Mouse (Mus musculus): Measurements from ENCODE around the gene Ube2d2b. TPM values are rescaled to one million over a fixed set of nuclear protein-coding genes. Genes with fewer than 3 reads are reported as not detected.

Ube2d2b gene
- not detected in 2 replicates for polyA plus RNA-seq (2015; fragmentation: Nextera tagmentation; extraction: Ambion mirVana)

DNA sequence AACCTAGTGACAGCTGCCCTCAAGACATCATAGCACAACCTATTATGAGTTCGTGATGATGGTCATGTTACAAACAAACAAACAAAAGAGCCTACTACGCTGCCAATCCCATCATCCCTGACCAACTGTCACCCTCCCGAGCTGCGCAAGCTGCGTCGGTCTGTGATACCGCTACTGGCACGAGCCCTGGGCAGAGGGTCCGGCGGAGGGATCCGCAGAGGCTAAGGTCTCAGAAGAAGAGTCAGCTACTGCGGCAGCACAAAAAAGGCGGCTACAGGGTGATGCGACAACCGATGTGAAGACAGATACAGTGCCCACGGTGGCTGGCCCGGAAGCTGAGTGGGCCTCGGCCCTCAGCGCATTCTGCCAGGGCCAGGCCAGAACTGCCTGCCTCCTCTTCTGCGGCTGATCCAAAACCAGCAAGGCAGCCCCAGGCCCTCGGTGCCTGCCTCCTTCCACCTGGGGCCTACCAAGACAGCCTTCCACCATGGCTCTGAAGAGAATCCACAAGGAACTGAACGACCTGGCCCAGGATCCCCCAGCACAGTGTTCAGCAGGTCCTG, at the start of gene Ube2d2b:
Gene Ube2d2b, plus strand, starts transcription at position 102 of the 563 bp plus-strand sequence.
- WGBS, result 94% methylated on average over 22 of the region's 22 CpGs
- Histone ChIP-seq H3K36me3 (peaks cover 9% of the 10 kb centered on the region), H3K4me3 (no peak within 1 kb of the TSS), H3K9ac (no peak within 1 kb of the TSS), H3K9me3 (peaks cover 13% of the 10 kb centered on the region), H3K4me1 (replicated peaks) (no peaks in the 10 kb centered on the region), H3K27ac (replicated peaks) (no peak within 1 kb of the TSS), H3K27me3 (no peaks in the 10 kb centered on the region), H3K4me2 (no peak within 1 kb of the TSS)
- no peak for ATAC-seq (ENCODE audit: low read depth)

DNA sequence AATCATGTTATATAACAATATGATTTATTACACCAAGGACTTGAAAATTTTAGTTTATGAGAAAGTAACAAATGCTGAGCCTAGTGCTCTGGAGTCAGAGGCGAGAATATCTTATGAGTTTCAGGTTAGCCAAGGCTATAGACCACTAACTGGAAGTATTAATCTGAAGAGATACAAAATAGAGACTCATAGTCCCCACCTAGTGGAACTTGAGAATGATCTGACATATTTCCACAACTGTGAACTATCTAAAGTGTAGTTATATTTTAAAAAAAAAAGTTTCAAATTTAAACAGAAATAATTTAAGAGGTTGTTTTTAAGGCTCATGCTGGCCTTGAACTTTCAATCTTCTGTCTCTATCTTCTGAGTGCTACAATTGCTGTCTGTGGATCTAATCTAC, 47.5 kb upstream of the Ube2d2b start:
- Histone ChIP-seq H3K27me3 (no peaks in the 10 kb centered on the region), H3K4me3 (no peak overlapping the region), H3K36me3 (peaks cover 17% of the 10 kb centered on the region), H3K9me3 (no peaks in the 10 kb centered on the region), H3K27ac (replicated peaks) (no peak overlapping the region), H3K4me1 (replicated peaks) (no peaks in the 10 kb centered on the region), H3K4me2 (no peak overlapping the region), H3K9ac (no peak overlapping the region)
- no peak for ATAC-seq (ENCODE audit: low read depth)
- 98% methylated on average over 1 of the region's 1 CpGs for WGBS

DNA sequence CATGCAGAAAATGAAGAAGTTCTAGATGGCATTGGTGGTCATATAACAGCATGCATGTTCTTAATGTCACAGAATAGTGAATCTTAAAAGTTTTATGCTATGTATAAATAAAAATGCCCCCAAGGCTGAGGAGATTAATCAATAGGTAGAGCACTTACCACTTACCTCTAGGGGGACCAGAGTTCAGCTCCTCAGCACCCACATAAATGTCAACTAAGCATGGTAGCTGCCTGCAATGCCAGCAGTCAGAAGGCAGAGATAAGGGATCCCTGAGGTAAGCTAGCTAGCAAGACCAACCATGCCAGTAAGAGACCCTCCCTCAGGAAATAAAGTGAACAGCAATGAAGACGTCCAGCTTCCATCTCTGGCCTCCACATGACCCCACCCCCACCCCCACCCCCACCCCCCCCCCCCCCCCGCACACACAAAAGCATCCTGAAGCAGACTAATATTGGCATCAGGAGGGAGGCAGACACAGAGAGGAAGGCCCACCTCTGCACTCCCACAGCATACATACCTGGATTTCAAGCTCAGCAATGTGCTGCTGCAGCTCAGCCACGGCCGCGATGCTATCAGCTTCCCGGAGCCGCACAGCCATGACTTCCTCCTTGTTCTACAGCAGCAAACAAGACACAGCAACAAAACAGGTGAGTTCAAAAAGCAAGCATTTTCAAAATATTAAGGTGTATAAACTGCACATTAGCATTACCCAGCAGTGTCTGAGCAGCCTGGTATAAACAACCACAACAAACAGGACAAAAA, 42.0 kb upstream of the Ube2d2b start:
- no peak for ATAC-seq (ENCODE audit: low read depth)
- WGBS, result 89% methylated on average over 6 of the region's 7 CpGs
- Histone ChIP-seq H3K4me3 (no peak overlapping the region), H3K27me3 (no peaks in the 10 kb centered on the region), H3K36me3 (peaks cover 11% of the 10 kb centered on the region), H3K9ac (no peak overlapping the region), H3K9me3 (no peaks in the 10 kb centered on the region), H3K27ac (replicated peaks) (no peak overlapping the region), H3K4me2 (no peak overlapping the region), H3K4me1 (replicated peaks) (no peaks in the 10 kb centered on the region)

DNA sequence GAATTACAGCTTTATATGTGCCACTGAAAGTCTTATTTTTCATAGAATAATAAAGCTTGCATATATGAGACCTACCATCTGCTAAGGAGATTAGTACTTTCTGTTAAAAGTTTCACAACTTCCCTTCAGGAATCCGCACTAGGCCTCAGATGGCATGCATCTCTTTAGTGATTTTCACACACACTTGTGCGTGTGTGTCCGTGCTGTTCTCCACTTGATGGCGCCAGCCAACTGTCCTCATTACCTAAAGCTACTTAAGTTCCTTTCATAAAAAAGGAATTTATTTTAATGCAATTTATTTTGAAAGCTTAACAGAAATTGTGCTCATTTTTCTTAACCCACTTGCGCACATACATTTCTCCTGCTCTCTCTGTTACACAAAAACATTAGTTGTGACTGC, 40.4 kb upstream of the Ube2d2b start:
- WGBS, result 82% methylated on average over 5 of the region's 5 CpGs
- no peak overlapping the region for H3K27ac ChIP-seq (replicated peaks)
- no peak for ATAC-seq (ENCODE audit: low read depth)
- no peak overlapping the region for H3K9ac ChIP-seq
- H3K9me3 ChIP-seq, result no peaks in the 10 kb centered on the region
- H3K27me3 ChIP-seq, result no peaks in the 10 kb centered on the region
- H3K36me3 ChIP-seq, result peaks cover 9% of the 10 kb centered on the region
- H3K4me1 ChIP-seq (replicated peaks), result no peaks in the 10 kb centered on the region
- no peak overlapping the region for H3K4me2 ChIP-seq
- no peak overlapping the region for H3K4me3 ChIP-seq

DNA sequence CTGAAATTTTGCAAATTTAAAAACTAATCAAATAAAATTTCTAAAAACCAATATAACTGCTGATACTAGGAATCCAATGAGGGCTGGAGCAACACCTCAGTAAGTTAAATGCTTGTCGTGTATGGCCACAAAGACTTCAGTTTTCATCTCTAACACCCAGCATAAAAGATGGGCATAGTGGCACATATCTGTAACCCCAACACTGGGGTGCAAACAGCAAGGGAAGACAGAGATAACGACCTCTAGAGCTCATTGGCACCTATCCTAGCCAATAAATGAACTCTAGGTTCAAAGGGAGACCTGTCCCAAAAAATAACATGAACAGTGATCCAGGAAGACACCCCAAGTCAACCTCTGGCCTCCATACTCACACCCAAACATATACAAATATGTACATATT, 37.9 kb upstream of the Ube2d2b start:
- Histone ChIP-seq H3K4me2 (no peak overlapping the region), H3K9ac (no peak overlapping the region), H3K4me3 (no peak overlapping the region), H3K9me3 (no peaks in the 10 kb centered on the region), H3K4me1 (replicated peaks) (no peaks in the 10 kb centered on the region), H3K36me3 (peaks cover 17% of the 10 kb centered on the region), H3K27ac (replicated peaks) (no peak overlapping the region), H3K27me3 (no peaks in the 10 kb centered on the region)
- 96% methylated on average over 2 of the region's 2 CpGs for WGBS
- no peak for ATAC-seq (ENCODE audit: low read depth)

DNA sequence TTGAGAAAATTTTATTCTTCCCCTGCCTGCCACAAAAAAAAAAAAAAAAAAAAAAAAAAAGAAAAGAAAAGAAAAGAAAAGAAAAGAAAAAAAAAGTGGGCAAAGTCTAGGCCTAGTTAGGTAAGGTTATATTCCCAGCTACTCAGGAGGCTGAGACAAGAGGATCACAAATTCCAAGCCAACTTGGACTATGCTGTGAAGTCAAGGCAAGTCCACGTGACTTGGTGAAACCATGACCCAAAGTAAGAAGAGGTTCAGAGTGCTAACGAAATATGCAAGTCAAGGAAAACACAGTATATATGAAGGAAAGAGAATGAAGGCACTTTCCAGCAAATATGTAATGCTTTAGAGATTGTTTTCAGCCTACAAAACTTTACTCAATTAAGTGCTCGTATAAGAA, 37.4 kb upstream of the Ube2d2b start:
- Histone ChIP-seq H3K27ac (replicated peaks) (no peak overlapping the region), H3K4me2 (no peak overlapping the region), H3K27me3 (no peaks in the 10 kb centered on the region), H3K9me3 (no peaks in the 10 kb centered on the region), H3K4me3 (no peak overlapping the region), H3K36me3 (peaks cover 16% of the 10 kb centered on the region), H3K4me1 (replicated peaks) (no peaks in the 10 kb centered on the region), H3K9ac (no peak overlapping the region)
- no peak for ATAC-seq (ENCODE audit: low read depth)
- 92% methylated on average over 3 of the region's 3 CpGs for WGBS

DNA sequence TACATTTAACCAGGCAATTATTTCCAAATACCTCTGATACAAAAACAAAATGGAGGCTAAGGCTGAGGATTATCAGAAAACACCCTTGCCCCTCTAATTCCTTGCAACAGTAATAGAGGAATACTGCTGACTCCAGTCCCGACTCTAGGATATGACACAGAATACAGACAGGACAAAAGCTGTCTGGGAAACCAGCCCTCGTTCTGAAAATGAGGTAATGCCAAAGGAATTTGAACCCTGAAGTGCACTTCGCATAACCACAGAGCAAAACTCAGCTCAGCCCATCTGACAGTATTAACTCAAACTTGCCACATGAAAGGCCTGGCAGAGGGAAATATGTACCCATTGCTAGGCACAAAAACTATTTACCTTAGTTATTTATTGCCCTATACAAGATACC, 36.6 kb upstream of the Ube2d2b start:
- no peaks in the 10 kb centered on the region for H3K27me3 ChIP-seq
- H3K9ac ChIP-seq, result no peak overlapping the region
- H3K4me2 ChIP-seq, result no peak overlapping the region
- no peak overlapping the region for H3K27ac ChIP-seq (replicated peaks)
- no peaks in the 10 kb centered on the region for H3K9me3 ChIP-seq
- ATAC-seq (ENCODE audit: low read depth), result no peak
- H3K4me1 ChIP-seq (replicated peaks), result no peaks in the 10 kb centered on the region
- H3K4me3 ChIP-seq, result no peak overlapping the region
- WGBS, result 43% methylated on average over 3 of the region's 3 CpGs
- H3K36me3 ChIP-seq, result peaks cover 13% of the 10 kb centered on the region; the same call in 1 of the 2 replicates

DNA sequence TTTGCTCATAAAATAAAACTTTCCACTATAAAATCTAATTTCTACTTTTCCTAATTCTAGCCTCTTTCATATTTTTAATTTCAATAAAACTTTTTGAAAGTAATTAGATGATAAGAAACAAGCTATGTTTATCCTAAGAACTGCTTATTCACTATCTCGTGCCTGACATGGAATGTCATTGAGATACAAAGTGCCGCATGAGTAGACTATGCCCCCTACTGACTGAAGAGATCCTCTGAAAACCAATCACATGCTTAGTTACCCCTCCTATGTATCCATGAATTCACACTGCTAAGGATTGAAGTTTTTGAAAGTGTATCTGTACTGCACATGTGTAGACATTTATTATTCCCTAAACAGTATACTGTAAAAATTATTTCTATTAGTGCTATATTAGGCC, 36.0 kb upstream of the Ube2d2b start:
- Histone ChIP-seq H3K27ac (replicated peaks) (no peak overlapping the region), H3K9ac (no peak overlapping the region), H3K9me3 (no peaks in the 10 kb centered on the region), H3K4me2 (no peak overlapping the region), H3K36me3 (peaks cover 17% of the 10 kb centered on the region; the same call in 1 of the 2 replicates), H3K27me3 (no peaks in the 10 kb centered on the region), H3K4me3 (no peak overlapping the region), H3K4me1 (replicated peaks) (no peaks in the 10 kb centered on the region)
- ATAC-seq (ENCODE audit: low read depth), result no peak
- 37% methylated on average over 2 of the region's 2 CpGs for WGBS

DNA sequence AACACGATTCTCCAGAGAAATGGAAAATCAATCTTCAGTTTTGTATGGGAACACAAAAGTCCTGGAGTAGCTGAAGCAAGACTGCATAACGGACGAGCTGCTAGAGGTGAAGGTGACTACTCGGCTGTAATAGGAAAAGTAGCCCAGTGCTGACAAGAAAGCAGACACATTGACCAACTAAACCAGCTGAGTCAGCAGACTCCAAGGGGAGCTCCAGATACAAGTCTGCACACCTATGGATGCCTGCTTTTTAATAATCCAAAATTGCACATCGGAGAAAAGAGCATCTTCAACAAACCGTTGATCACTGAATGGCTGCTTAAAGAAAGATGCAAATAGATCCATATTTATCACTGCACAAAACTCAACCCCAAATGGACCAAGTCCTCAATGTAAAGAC, 31.6 kb upstream of the Ube2d2b start:
- Histone ChIP-seq H3K27me3 (no peaks in the 10 kb centered on the region), H3K4me3 (no peak overlapping the region), H3K36me3 (peaks cover 23% of the 10 kb centered on the region; the same call in 1 of the 2 replicates), H3K27ac (replicated peaks) (no peak overlapping the region), H3K9me3 (no peaks in the 10 kb centered on the region), H3K4me1 (replicated peaks) (no peaks in the 10 kb centered on the region), H3K4me2 (no peak overlapping the region), H3K9ac (no peak overlapping the region)
- ATAC-seq (ENCODE audit: low read depth), result no peak
- 92% methylated on average over 6 of the region's 6 CpGs for WGBS

DNA sequence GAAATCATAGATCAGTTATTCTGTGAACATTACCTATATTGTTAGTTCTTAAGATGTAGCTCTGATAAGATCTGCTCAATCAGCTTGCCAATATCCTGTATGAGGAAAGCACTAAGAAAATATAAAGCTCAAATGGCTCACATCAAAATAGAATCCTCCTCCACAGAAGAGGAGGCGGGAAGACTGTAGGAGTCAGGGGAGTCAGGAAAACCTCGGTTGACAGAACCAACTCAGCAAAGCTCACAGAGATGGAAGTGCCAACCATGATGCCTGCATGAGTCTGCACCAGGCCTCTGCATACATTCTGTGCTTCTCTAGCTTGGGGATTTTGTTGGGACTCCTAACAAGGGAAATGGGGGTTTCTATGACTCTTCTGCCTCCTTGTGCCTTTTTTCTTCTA, 28.7 kb upstream of the Ube2d2b start:
- Histone ChIP-seq H3K4me3 (no peak overlapping the region), H3K27me3 (no peaks in the 10 kb centered on the region), H3K9me3 (no peaks in the 10 kb centered on the region), H3K36me3 (peaks cover 15% of the 10 kb centered on the region; the same call in 1 of the 2 replicates), H3K4me2 (no peak overlapping the region), H3K9ac (no peak overlapping the region), H3K4me1 (replicated peaks) (no peaks in the 10 kb centered on the region), H3K27ac (replicated peaks) (no peak overlapping the region)
- 86% methylated on average over 2 of the region's 2 CpGs for WGBS
- no peak for ATAC-seq (ENCODE audit: low read depth)

DNA sequence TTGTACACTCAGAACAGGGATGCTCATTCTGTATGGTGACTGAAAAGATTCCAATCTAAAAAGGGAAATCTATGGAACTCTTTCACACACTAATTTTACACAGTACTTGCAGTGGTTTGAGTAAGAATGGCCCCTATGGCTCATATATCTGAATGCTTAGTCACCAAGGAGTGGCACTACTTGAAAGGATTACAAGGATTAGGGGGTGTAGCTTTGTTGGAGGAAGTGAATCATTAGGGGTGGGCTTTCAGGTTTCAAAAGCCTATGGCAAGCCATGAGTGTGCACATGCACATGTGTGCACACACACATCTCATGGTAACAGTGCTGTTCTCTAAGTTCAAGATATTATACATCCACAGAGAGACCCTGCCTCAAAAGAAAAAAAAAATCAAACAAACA, 27.3 kb upstream of the Ube2d2b start:
- peaks cover 10% of the 10 kb centered on the region; the same call in 1 of the 2 replicates for H3K36me3 ChIP-seq
- H3K4me2 ChIP-seq, result no peak overlapping the region
- H3K4me3 ChIP-seq, result no peak overlapping the region
- H3K4me1 ChIP-seq (replicated peaks), result no peaks in the 10 kb centered on the region
- no peaks in the 10 kb centered on the region for H3K9me3 ChIP-seq
- H3K9ac ChIP-seq, result no peak overlapping the region
- no peak overlapping the region for H3K27ac ChIP-seq (replicated peaks)
- H3K27me3 ChIP-seq, result no peaks in the 10 kb centered on the region
- ATAC-seq (ENCODE audit: low read depth), result no peak

DNA sequence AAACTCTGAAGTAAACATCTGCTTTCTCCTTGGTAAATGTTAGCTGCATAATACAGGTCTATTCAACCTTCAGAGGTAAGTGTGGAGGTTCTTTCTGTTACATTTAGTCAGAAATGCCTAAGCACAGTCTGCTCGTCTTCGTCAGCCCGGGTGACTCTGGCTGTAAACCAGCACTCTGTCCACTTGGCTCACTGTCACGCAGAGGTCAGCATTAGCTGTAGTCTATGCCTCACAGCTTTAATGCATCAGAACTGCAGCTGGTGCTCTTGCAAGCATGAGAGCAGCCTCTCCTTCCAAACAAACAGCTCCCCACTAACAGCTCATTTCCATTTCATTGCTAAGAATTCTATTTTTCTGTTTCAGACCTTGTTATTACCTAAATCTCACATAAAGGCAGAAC, 22.4 kb upstream of the Ube2d2b start:
- ATAC-seq (ENCODE audit: low read depth), result no peak

DNA sequence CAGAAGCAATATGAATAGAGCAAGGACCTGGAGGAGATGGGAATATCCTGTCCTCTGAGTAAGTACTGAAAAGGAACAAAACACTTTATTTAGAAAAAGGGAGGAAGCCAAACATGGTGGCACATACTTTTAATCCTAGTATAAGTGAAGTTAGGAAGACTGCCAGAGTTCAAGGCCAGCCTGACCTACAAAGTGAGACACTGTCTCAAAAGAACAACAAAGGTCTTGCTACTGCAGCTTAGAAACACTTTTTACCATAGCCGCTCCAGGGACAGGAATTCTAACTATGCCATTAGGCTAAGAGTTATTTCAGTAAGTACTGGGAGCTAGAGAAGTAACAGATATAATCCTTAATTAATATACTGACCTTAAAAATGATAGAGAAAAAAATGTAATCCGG, 15.2 kb upstream of the Ube2d2b start:
- Histone ChIP-seq H3K4me3 (no peak overlapping the region), H3K4me2 (no peak overlapping the region), H3K27me3 (no peaks in the 10 kb centered on the region), H3K4me1 (replicated peaks) (no peaks in the 10 kb centered on the region), H3K27ac (replicated peaks) (no peak overlapping the region), H3K9me3 (no peaks in the 10 kb centered on the region), H3K9ac (no peak overlapping the region), H3K36me3 (peaks cover 32% of the 10 kb centered on the region)
- ATAC-seq (ENCODE audit: low read depth), result no peak
- WGBS, result 93% methylated on average over 2 of the region's 2 CpGs

More for the DNA sequence above, 22.4 kb upstream of the Ube2d2b start:
- H3K4me2 ChIP-seq, result no peak overlapping the region
- no peaks in the 10 kb centered on the region for H3K27me3 ChIP-seq
- no peaks in the 10 kb centered on the region for H3K4me1 ChIP-seq (replicated peaks)
- 73% methylated on average over 4 of the region's 4 CpGs for WGBS
- no peak overlapping the region for H3K27ac ChIP-seq (replicated peaks)
- no peak overlapping the region for H3K9ac ChIP-seq
- peaks cover 17% of the 10 kb centered on the region for H3K36me3 ChIP-seq
- H3K9me3 ChIP-seq, result no peaks in the 10 kb centered on the region
- H3K4me3 ChIP-seq, result no peak overlapping the region

All from neural tube, embryonic 13.5 days (tissue).